Mouse (Mus musculus): ENCODE measurements around the gene Alpl. TPM values are rescaled to one million over a fixed set of nuclear protein-coding genes. Genes with fewer than 3 reads are reported as not detected.
A peak's percentile ranks its signal among the peaks of the same experiment; 100 is the strongest.

The Alpl gene
- polyA plus RNA-seq, 1 experiment from 2014 or later: 3.0 TPM

- DNase-seq (ENCODE audit: low spot score) (peak; percentile 82), ATAC-seq (peak; percentile 87)
- no peaks in the 10 kb centered on the region for H3K9me3 ChIP-seq (ENCODE audit: low read length)
- H3K4me1 ChIP-seq (ENCODE audit: insufficient read depth, low read depth, low read length): no peaks in the 10 kb centered on the region; the same call in 1 of the 2 replicates
- H3K4me3 ChIP-seq (ENCODE audit: low read depth, low read length): peak overlapping the region; percentile 49
- TF ChIP-seq EP300 (IDR thresholded peaks at IDR 0.05) (no peak), CTCF (IDR thresholded peaks at IDR 0.05) (no peak)
- H3K9ac ChIP-seq (replicated peaks; ENCODE audit: low read depth): peak overlapping the region; percentile 54
- WGBS: 3% methylated on average over 36 of the region's 52 CpGs
- 0 out of 2 replicates have a peak, but pooled peaks cover 8% of the 10 kb centered on the region for H3K27me3 ChIP-seq (replicated peaks; ENCODE audit: insufficient read depth, low read length)
- peak overlapping the region; percentile 72 for H3K4me2 ChIP-seq (replicated peaks; ENCODE audit: low read depth, low read length)
- no peaks in the 10 kb centered on the region for H3K36me3 ChIP-seq (ENCODE audit: insufficient read depth, low read length)
- peak overlapping the region; percentile 68 for H3K27ac ChIP-seq (ENCODE audit: low read length)
These were observed 88.8 kb downstream of the Alpl start for GRCm38 (mm10) chr4:137707216-137707990.

DNA sequence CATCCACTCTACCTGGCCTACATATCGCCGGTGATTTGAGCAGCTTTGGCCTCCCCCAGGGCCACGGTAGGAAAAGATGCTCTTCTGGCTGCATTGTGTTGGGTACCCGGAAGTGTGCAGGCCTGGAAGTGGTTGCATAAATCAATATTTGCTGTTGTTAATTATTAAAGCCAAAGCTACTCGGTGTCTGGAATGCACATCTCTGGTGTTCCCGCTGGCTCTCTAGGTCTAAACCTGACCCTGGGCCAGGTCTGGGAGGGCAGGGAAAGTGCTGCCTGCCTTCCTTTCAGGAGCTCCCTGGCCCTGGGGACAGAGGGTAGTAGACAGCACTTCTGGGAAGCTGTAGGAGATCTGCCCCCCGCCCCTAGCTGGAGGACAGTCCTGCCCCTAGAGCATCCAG is 89.7 kb downstream of the Alpl start:
- DNase-seq (ENCODE audit: low spot score): peak; percentile 79
- H3K27ac ChIP-seq (ENCODE audit: low read length): peak overlapping the region; percentile 68; the same call in 1 of the 2 replicates

GRCm38 (mm10) chr4:137705379-137705778 is 90.8 kb downstream of the Alpl start:
- 54% methylated on average over 5 of the region's 5 CpGs for WGBS
- no peak overlapping the region for H3K27ac ChIP-seq (ENCODE audit: low read length)
- H3K9me3 ChIP-seq (ENCODE audit: low read length): no peaks in the 10 kb centered on the region
- no peaks in the 10 kb centered on the region; the same call in 1 of the 2 replicates for H3K4me1 ChIP-seq (ENCODE audit: insufficient read depth, low read depth, low read length)
- 0 out of 2 replicates have a peak, but pooled peaks cover 8% of the 10 kb centered on the region for H3K27me3 ChIP-seq (replicated peaks; ENCODE audit: insufficient read depth, low read length)
- DNase-seq (ENCODE audit: low spot score) (no peak), ATAC-seq (no peak)
- no peak overlapping the region for H3K9ac ChIP-seq (replicated peaks; ENCODE audit: low read depth)
- TF ChIP-seq CTCF (IDR thresholded peaks at IDR 0.05) (no peak), EP300 (IDR thresholded peaks at IDR 0.05) (no peak)
- H3K4me3 ChIP-seq (ENCODE audit: low read depth, low read length): no peak overlapping the region
- no peak overlapping the region for H3K4me2 ChIP-seq (replicated peaks; ENCODE audit: low read depth, low read length)
- no peaks in the 10 kb centered on the region for H3K36me3 ChIP-seq (ENCODE audit: insufficient read depth, low read length)

More for the DNA sequence above, 89.7 kb downstream of the Alpl start:
- Histone ChIP-seq H3K9ac (replicated peaks; ENCODE audit: low read depth) (no peak overlapping the region), H3K9me3 (ENCODE audit: low read length) (no peaks in the 10 kb centered on the region), H3K27me3 (replicated peaks; ENCODE audit: insufficient read depth, low read length) (0 out of 2 replicates have a peak, but pooled peaks cover 8% of the 10 kb centered on the region), H3K4me2 (replicated peaks; ENCODE audit: low read depth, low read length) (peak overlapping the region; percentile 72), H3K4me3 (ENCODE audit: low read depth, low read length) (no peak overlapping the region), H3K36me3 (ENCODE audit: insufficient read depth, low read length) (no peaks in the 10 kb centered on the region), H3K4me1 (ENCODE audit: insufficient read depth, low read depth, low read length) (no peaks in the 10 kb centered on the region; the same call in 1 of the 2 replicates)
- 42% methylated on average over 7 of the region's 7 CpGs for WGBS
- ATAC-seq: peak; percentile 52
- TF ChIP-seq CTCF (IDR thresholded peaks at IDR 0.05): no peak
- TF ChIP-seq EP300 (IDR thresholded peaks at IDR 0.05): no peak

GRCm38 (mm10) chr4:137704561-137704960 is 91.6 kb downstream of the Alpl start:
- no peaks in the 10 kb centered on the region; the same call in 1 of the 2 replicates for H3K4me1 ChIP-seq (ENCODE audit: insufficient read depth, low read depth, low read length)
- no peak overlapping the region for H3K9ac ChIP-seq (replicated peaks; ENCODE audit: low read depth)
- H3K9me3 ChIP-seq (ENCODE audit: low read length): no peaks in the 10 kb centered on the region
- no peak overlapping the region for H3K27ac ChIP-seq (ENCODE audit: low read length)
- H3K36me3 ChIP-seq (ENCODE audit: insufficient read depth, low read length): no peaks in the 10 kb centered on the region
- H3K27me3 ChIP-seq (replicated peaks; ENCODE audit: insufficient read depth, low read length): 0 out of 2 replicates have a peak, but pooled peaks cover 8% of the 10 kb centered on the region
- no peak overlapping the region for H3K4me2 ChIP-seq (replicated peaks; ENCODE audit: low read depth, low read length)
- 42% methylated on average over 2 of the region's 2 CpGs for WGBS
- no peak for TF ChIP-seq CTCF (IDR thresholded peaks at IDR 0.05)
- TF ChIP-seq EP300 (IDR thresholded peaks at IDR 0.05): no peak
- ATAC-seq (no peak), DNase-seq (ENCODE audit: low spot score) (no peak)
- no peak overlapping the region for H3K4me3 ChIP-seq (ENCODE audit: low read depth, low read length)

GRCm38 (mm10) chr4:137703077-137703476 is 93.1 kb downstream of the Alpl start:
- 80% methylated on average over 5 of the region's 5 CpGs for WGBS

GRCm38 (mm10) chr4:137700960-137701359 is 95.2 kb downstream of the Alpl start:
- Histone ChIP-seq H3K4me3 (ENCODE audit: low read depth, low read length) (no peak overlapping the region), H3K9ac (replicated peaks; ENCODE audit: low read depth) (no peak overlapping the region), H3K9me3 (ENCODE audit: low read length) (no peaks in the 10 kb centered on the region), H3K27me3 (replicated peaks; ENCODE audit: insufficient read depth, low read length) (no peaks in the 10 kb centered on the region), H3K4me1 (ENCODE audit: insufficient read depth, low read depth, low read length) (no peaks in the 10 kb centered on the region; the same call in 1 of the 2 replicates), H3K36me3 (ENCODE audit: insufficient read depth, low read length) (no peaks in the 10 kb centered on the region), H3K27ac (ENCODE audit: low read length) (no peak overlapping the region), H3K4me2 (replicated peaks; ENCODE audit: low read depth, low read length) (no peak overlapping the region)
- TF ChIP-seq EP300 (IDR thresholded peaks at IDR 0.05) (no peak), CTCF (IDR thresholded peaks at IDR 0.05) (no peak)
- DNase-seq (ENCODE audit: low spot score) (no peak), ATAC-seq (no peak)
- 40% methylated on average over 6 of the region's 6 CpGs for WGBS

More at GRCm38 (mm10) chr4:137703077-137703476, 93.1 kb downstream of the Alpl start:
- H3K4me2 ChIP-seq (replicated peaks; ENCODE audit: low read depth, low read length): no peak overlapping the region
- ATAC-seq (no peak), DNase-seq (ENCODE audit: low spot score) (no peak)
- H3K36me3 ChIP-seq (ENCODE audit: insufficient read depth, low read length): no peaks in the 10 kb centered on the region
- no peak overlapping the region for H3K9ac ChIP-seq (replicated peaks; ENCODE audit: low read depth)
- no peak overlapping the region for H3K27ac ChIP-seq (ENCODE audit: low read length)
- H3K9me3 ChIP-seq (ENCODE audit: low read length): no peaks in the 10 kb centered on the region
- no peak overlapping the region for H3K4me3 ChIP-seq (ENCODE audit: low read depth, low read length)
- 0 out of 2 replicates have a peak, but pooled peaks cover 8% of the 10 kb centered on the region for H3K27me3 ChIP-seq (replicated peaks; ENCODE audit: insufficient read depth, low read length)
- H3K4me1 ChIP-seq (ENCODE audit: insufficient read depth, low read depth, low read length): no peaks in the 10 kb centered on the region; the same call in none of the 2 replicates
- TF ChIP-seq EP300 (IDR thresholded peaks at IDR 0.05) (no peak), CTCF (IDR thresholded peaks at IDR 0.05) (no peak)
